Mouse (Mus musculus): ENCODE results near the gene Slc25a25. TPM values are rescaled to one million over a fixed set of nuclear protein-coding genes. Genes with fewer than 3 reads are reported as not detected.
"Not testable (repeated sequence)": the region's sequence is repeated elsewhere in the genome, so short reads cannot be mapped to it uniquely, and the experiment has no call there.

Gene Slc25a25
- polyA plus RNA-seq, 1 experiment from 2014 or later = 12.2 TPM

DNA sequence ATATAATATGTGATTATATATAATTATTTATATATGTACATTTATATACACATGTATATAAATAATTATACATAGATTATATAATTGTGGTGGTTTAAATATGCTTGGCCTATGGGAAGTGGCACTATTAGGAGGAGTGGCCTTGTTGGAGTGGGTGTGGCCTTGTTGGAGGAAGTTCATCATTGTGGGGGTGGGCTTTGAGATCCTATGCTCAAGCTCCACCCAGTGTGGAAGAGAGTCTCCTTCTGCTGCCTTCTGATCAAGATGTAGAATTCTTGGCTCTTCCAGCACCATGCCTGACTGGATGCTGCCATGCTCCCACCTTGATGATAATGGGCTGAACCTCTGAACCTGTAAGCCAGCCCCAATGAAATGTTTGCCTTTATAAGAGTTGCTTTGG lies 39.5 kb upstream of the Slc25a25 start:
- not testable (repeated sequence) for H3K9me3 ChIP-seq (replicated peaks; ENCODE audit: control insufficient read depth, low read length); ATAC-seq (replicated peaks; ENCODE audit: extremely low read depth, insufficient read depth, low FRiP score); H3K27me3 ChIP-seq (ENCODE audit: control insufficient read depth, insufficient read depth, low read length); H3K4me2 ChIP-seq (ENCODE audit: low read depth, low read length); H3K9ac ChIP-seq (ENCODE audit: low read length); H3K4me3 ChIP-seq (ENCODE audit: low read length); H3K27ac ChIP-seq (ENCODE audit: low read length); H3K36me3 ChIP-seq (ENCODE audit: control insufficient read depth, insufficient read depth)
- peaks cover 14% of the 10 kb centered on the region for H3K4me1 ChIP-seq (ENCODE audit: control insufficient read depth, insufficient read depth, low read length)

DNA sequence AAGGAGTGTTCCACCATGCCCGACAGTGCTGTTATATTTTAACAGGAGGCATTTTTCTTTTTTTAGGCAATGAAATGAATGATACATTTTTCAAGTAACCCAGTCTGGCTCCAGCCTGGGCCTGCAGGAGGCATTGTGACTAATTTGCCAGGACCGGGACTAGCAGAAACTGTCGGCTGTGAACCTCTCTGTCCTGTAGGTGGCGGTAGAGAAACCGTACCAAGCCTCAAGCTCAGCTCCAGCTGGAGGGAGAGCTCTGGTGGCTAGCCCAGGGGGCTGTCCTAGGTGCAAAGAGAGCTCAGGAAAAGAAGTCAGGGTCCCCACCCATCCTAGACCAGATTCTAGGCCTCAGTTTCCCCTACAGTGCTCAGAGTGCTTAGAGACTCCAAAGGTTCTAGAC lies 37.4 kb upstream of the Slc25a25 start:
- H3K9ac ChIP-seq (ENCODE audit: low read length) = no peak overlapping the region
- ATAC-seq (replicated peaks; ENCODE audit: extremely low read depth, insufficient read depth, low FRiP score) = peak; percentile 24; the same call in 1 of the 2 replicates
- H3K4me2 ChIP-seq (ENCODE audit: low read depth, low read length) = no peak overlapping the region
- H3K27ac ChIP-seq (ENCODE audit: low read length) = no peak overlapping the region
- H3K4me1 ChIP-seq (ENCODE audit: control insufficient read depth, insufficient read depth, low read length) = peaks cover 10% of the 10 kb centered on the region
- H3K36me3 ChIP-seq (ENCODE audit: control insufficient read depth, insufficient read depth) = no peaks in the 10 kb centered on the region
- H3K27me3 ChIP-seq (ENCODE audit: control insufficient read depth, insufficient read depth, low read length) = no peaks in the 10 kb centered on the region
- no peaks in the 10 kb centered on the region for H3K9me3 ChIP-seq (replicated peaks; ENCODE audit: control insufficient read depth, low read length)
- under 1% methylated on average over 5 of the region's 5 CpGs for WGBS
- H3K4me3 ChIP-seq (ENCODE audit: low read length) = no peak overlapping the region

DNA sequence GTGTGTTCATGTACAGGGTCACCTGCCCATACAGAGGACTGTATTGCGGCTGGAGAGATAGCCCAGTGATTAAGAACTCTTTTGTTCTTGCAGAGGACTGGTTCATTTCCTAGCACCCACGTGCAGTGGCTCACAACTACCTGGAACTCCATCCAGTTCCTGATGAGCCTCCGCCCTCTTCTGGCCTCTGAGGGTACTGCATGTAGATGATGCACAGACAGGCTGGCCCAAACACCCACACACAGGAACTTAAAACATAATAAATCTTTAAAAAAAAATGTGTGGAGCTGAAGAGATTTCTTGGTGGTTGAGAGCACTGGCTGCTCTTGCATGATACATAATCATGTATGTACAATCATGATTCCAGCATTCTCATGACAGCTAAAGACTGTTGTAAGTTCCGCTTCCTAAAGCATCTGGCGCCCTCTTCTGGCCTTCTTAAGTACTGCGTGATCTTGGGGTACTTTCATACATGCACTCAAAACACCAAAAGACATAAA lies 35.9 kb upstream of the Slc25a25 start:
- Histone ChIP-seq H3K27me3 (ENCODE audit: control insufficient read depth, insufficient read depth, low read length) (no peaks in the 10 kb centered on the region), H3K9me3 (replicated peaks; ENCODE audit: control insufficient read depth, low read length) (no peaks in the 10 kb centered on the region), H3K4me1 (ENCODE audit: control insufficient read depth, insufficient read depth, low read length) (peaks cover 10% of the 10 kb centered on the region), H3K36me3 (ENCODE audit: control insufficient read depth, insufficient read depth) (no peaks in the 10 kb centered on the region), H3K4me3 (ENCODE audit: low read length) (no peak overlapping the region), H3K27ac (ENCODE audit: low read length) (no peak overlapping the region), H3K4me2 (ENCODE audit: low read depth, low read length) (no peak overlapping the region), H3K9ac (ENCODE audit: low read length) (no peak overlapping the region; the same call in 1 of the 2 replicates)
- WGBS = 1% methylated on average over 6 of the region's 6 CpGs
- peak; percentile 50; the same call in 1 of the 2 replicates for ATAC-seq (replicated peaks; ENCODE audit: extremely low read depth, insufficient read depth, low FRiP score)

DNA sequence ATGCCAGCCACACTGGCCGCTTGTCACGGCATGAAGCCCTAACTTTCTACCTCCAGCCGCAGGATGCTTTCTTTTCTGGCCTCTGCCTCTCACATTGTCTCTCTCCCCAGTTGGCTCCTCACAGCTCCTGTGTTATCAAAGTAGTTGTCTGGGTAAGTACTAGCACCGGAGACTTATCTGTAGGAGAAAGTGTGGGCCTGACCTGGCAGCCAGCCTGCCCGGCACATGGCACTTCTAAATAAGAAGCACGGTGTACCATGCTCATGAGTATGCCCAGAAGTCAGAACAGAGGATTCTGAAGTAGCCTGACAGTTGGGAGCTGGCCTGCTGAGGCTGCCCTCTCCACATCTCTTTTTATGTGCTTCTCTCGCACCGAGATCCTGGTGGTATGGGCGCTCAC lies 34.9 kb upstream of the Slc25a25 start:
- ATAC-seq (replicated peaks; ENCODE audit: extremely low read depth, insufficient read depth, low FRiP score) = 0 out of 2 replicates have a peak, but pooled peaks have one; percentile 16
- Histone ChIP-seq H3K4me1 (ENCODE audit: control insufficient read depth, insufficient read depth, low read length) (peaks cover 10% of the 10 kb centered on the region), H3K27ac (ENCODE audit: low read length) (0 out of 2 replicates have a peak overlapping the region, but pooled peaks have one; percentile 23), H3K9ac (ENCODE audit: low read length) (peak overlapping the region; percentile 42; the same call in 1 of the 2 replicates), H3K27me3 (ENCODE audit: control insufficient read depth, insufficient read depth, low read length) (no peaks in the 10 kb centered on the region), H3K4me3 (ENCODE audit: low read length) (no peak overlapping the region), H3K4me2 (ENCODE audit: low read depth, low read length) (no peak overlapping the region), H3K36me3 (ENCODE audit: control insufficient read depth, insufficient read depth) (no peaks in the 10 kb centered on the region), H3K9me3 (replicated peaks; ENCODE audit: control insufficient read depth, low read length) (no peaks in the 10 kb centered on the region)
- 46% methylated on average over 9 of the region's 9 CpGs for WGBS

DNA sequence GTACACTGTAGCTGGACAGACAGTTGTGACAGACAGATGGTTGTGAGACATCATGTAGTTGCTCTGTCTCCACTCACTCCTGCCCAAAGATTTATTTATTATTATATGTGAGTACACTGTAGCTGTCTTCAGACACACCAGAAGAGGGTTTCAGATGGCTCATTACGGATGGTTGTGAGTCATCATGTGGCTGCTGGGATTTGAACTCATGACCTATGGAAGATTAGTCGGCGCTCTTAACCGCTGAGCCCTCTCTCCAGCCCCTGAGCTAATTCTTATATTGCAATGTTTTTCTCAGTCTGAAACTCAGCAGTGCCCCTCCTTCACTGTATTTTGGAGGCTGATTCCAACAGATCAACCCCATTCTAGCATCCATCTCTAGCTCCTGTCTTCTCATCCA lies 34.5 kb upstream of the Slc25a25 start:
- no peak overlapping the region for H3K4me2 ChIP-seq (ENCODE audit: low read depth, low read length)
- H3K36me3 ChIP-seq (ENCODE audit: control insufficient read depth, insufficient read depth) = no peaks in the 10 kb centered on the region
- H3K27ac ChIP-seq (ENCODE audit: low read length) = no peak overlapping the region
- no peak overlapping the region for H3K9ac ChIP-seq (ENCODE audit: low read length)
- no peak for ATAC-seq (replicated peaks; ENCODE audit: extremely low read depth, insufficient read depth, low FRiP score)
- H3K9me3 ChIP-seq (replicated peaks; ENCODE audit: control insufficient read depth, low read length) = no peaks in the 10 kb centered on the region
- H3K27me3 ChIP-seq (ENCODE audit: control insufficient read depth, insufficient read depth, low read length) = no peaks in the 10 kb centered on the region
- H3K4me3 ChIP-seq (ENCODE audit: low read length) = no peak overlapping the region
- WGBS = 83% methylated on average over 4 of the region's 4 CpGs
- H3K4me1 ChIP-seq (ENCODE audit: control insufficient read depth, insufficient read depth, low read length) = peaks cover 10% of the 10 kb centered on the region

DNA sequence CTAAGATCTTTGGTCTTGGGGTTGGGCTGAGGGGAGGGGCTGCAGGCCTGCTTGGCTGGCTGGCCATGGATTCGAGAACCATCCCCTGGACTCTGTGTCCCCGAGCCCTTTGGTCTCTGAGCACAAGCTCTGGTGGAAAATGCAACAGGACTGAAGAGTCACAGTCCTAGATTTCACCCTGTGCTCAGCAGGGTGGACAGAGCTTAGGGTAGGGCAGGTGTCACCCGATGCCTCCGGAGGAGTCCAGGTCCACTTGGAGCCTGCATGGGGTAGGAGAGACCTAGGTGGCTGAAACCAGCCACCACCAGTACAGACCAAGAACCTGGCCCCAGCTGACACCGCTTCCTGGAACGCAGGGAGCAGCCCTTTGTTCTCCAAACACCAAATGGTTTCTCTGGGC lies 33.7 kb upstream of the Slc25a25 start:
- no peak overlapping the region for H3K9ac ChIP-seq (ENCODE audit: low read length)
- H3K27me3 ChIP-seq (ENCODE audit: control insufficient read depth, insufficient read depth, low read length) = no peaks in the 10 kb centered on the region
- 0 out of 2 replicates have a peak, but pooled peaks cover under 1% of the 10 kb centered on the region for H3K9me3 ChIP-seq (replicated peaks; ENCODE audit: control insufficient read depth, low read length)
- ATAC-seq (replicated peaks; ENCODE audit: extremely low read depth, insufficient read depth, low FRiP score) = no peak
- no peak overlapping the region for H3K27ac ChIP-seq (ENCODE audit: low read length)
- H3K36me3 ChIP-seq (ENCODE audit: control insufficient read depth, insufficient read depth) = no peaks in the 10 kb centered on the region
- H3K4me2 ChIP-seq (ENCODE audit: low read depth, low read length) = no peak overlapping the region
- WGBS = 88% methylated on average over 6 of the region's 6 CpGs
- H3K4me1 ChIP-seq (ENCODE audit: control insufficient read depth, insufficient read depth, low read length) = peaks cover 10% of the 10 kb centered on the region
- no peak overlapping the region for H3K4me3 ChIP-seq (ENCODE audit: low read length)

DNA sequence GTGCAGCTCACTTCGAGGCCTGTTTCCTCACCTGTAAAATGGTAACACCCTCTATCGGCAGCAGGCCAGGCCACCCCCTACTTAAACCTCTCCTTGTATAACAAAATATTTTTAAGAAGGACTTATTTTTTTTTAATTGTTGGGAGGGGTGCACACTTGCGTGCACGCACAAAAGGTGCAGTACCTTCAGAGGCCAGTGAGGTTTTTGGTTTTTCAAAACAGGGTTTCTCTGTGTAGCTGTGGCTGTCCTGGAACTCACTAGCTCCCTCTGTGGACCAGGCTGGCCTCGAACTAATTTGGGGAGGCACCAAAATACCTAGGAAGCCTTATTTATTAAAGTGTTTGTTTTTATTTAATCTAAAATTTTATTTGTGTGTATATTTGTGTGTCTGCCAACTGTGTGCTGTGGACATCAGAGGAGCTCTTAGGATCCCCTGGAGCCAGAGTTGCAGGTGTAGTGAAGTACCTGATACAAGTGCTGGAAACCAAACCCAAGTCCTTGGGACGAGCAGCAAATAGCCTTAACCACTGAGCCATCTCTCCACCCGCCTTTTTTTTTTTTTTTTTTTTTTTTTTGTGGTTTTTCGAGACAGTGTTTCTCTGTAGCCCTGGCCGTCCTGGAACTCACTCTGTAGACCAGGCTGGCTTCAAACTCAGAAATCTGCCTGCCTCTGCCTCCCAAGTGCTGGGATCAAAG lies 32.1 kb upstream of the Slc25a25 start:
- H3K9me3 ChIP-seq (replicated peaks; ENCODE audit: control insufficient read depth, low read length) = peaks cover 8% of the 10 kb centered on the region; the same call in 1 of the 2 replicates
- no peak overlapping the region for H3K27ac ChIP-seq (ENCODE audit: low read length)
- H3K4me1 ChIP-seq (ENCODE audit: control insufficient read depth, insufficient read depth, low read length) = peaks cover 10% of the 10 kb centered on the region
- H3K4me2 ChIP-seq (ENCODE audit: low read depth, low read length) = no peak overlapping the region
- no peak overlapping the region for H3K9ac ChIP-seq (ENCODE audit: low read length)
- 79% methylated on average over 9 of the region's 9 CpGs for WGBS
- no peak for ATAC-seq (replicated peaks; ENCODE audit: extremely low read depth, insufficient read depth, low FRiP score)
- no peaks in the 10 kb centered on the region for H3K36me3 ChIP-seq (ENCODE audit: control insufficient read depth, insufficient read depth)
- H3K27me3 ChIP-seq (ENCODE audit: control insufficient read depth, insufficient read depth, low read length) = no peaks in the 10 kb centered on the region
- H3K4me3 ChIP-seq (ENCODE audit: low read length) = no peak overlapping the region

DNA sequence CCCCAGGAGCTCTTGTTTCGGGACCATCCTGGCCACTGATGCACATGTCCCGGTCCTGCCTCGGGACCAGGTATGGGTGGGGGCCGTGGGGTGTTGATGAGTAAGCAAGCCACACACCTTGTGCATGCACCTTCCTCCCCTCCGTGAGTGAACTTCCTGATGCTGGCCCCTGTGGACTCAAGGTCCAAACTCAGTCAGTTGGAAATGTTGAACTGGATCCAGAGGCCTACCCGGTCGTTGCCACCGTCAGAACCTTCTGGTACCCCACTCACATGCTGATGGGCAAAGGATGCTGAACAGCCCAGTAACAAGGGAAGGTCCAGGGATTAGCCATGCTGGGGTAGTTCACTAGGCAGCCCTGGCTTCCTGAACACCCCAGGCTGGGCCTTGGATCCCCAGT lies 31.1 kb upstream of the Slc25a25 start:
- no peaks in the 10 kb centered on the region for H3K36me3 ChIP-seq (ENCODE audit: control insufficient read depth, insufficient read depth)
- H3K27ac ChIP-seq (ENCODE audit: low read length) = no peak overlapping the region
- peaks cover 8% of the 10 kb centered on the region; the same call in 1 of the 2 replicates for H3K9me3 ChIP-seq (replicated peaks; ENCODE audit: control insufficient read depth, low read length)
- no peak overlapping the region for H3K4me3 ChIP-seq (ENCODE audit: low read length)
- ATAC-seq (replicated peaks; ENCODE audit: extremely low read depth, insufficient read depth, low FRiP score) = no peak
- no peaks in the 10 kb centered on the region for H3K27me3 ChIP-seq (ENCODE audit: control insufficient read depth, insufficient read depth, low read length)
- H3K9ac ChIP-seq (ENCODE audit: low read length) = no peak overlapping the region
- WGBS = 92% methylated on average over 8 of the region's 8 CpGs
- no peak overlapping the region for H3K4me2 ChIP-seq (ENCODE audit: low read depth, low read length)
- peaks cover 10% of the 10 kb centered on the region for H3K4me1 ChIP-seq (ENCODE audit: control insufficient read depth, insufficient read depth, low read length)

DNA sequence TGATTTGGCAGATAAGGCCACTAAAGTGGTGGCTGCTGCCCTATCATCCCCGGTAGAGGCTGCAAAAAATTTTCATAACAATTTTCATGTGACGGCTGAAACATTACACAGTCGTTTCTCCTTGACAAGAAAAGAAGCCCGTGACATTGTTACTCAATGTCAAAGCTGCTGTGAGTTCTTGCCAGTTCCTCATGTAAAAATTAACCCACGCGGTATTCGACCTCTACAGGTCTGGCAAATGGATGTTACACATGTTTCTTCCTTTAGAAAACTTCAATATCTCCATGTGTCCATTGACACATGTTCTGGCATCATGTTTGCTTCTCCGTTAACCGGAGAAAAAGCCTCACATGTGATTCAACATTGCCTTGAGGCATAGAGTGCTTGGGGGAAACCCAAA lies 24.1 kb upstream of the Slc25a25 start:
- not testable (repeated sequence) for H3K4me2 ChIP-seq (ENCODE audit: low read depth, low read length); H3K36me3 ChIP-seq (ENCODE audit: control insufficient read depth, insufficient read depth); ATAC-seq (replicated peaks; ENCODE audit: extremely low read depth, insufficient read depth, low FRiP score); H3K4me3 ChIP-seq (ENCODE audit: low read length); H3K27me3 ChIP-seq (ENCODE audit: control insufficient read depth, insufficient read depth, low read length); H3K9ac ChIP-seq (ENCODE audit: low read length); H3K4me1 ChIP-seq (ENCODE audit: control insufficient read depth, insufficient read depth, low read length); H3K27ac ChIP-seq (ENCODE audit: low read length); H3K9me3 ChIP-seq (replicated peaks; ENCODE audit: control insufficient read depth, low read length)
- 91% methylated on average over 4 of the region's 9 CpGs for WGBS
